9 mouse cellular contexts compared by ENCODE assay signal in genomic region chr7:67034369-67034768, GRCm38 (mm10).
DNase-seq lines count a peak whose midpoint lies in the region; ATAC-seq lines count a peak whose summit lies in the region.
"Had no signal": no experiment of that assay in that cellular context is flagged by ENCODE, and none has a peak within 500 bp of the region (broad histone marks: within the 10 kb centered on the region; RNA-seq: fewer than 3 reads in every experiment).

No protein-coding gene starts in this region.

- DNase-seq in adrenal gland, postnatal 14 days, result peak; percentile 14
- DNase-seq in adrenal gland, postnatal 25 days, result no peak
- peak; percentile 20 for DNase-seq in gonadal fat pad, adult 2 months (ENCODE audit: low read depth)
- DNase-seq in kidney, postnatal 10 days, result peak; percentile 72
- peak; percentile 15 for DNase-seq in ovary, postnatal 10 days (ENCODE audit: low spot score)
- DNase-seq in cerebellum, adult 9-10 months, result no peak

- no peak overlapping the region for H3K9ac ChIP-seq in hindbrain, embryonic 12.5 days

- H3K9me3 ChIP-seq in hindbrain, embryonic 12.5 days (replicated peaks), result no peaks in the 10 kb centered on the region
- H3K9me3 ChIP-seq: forebrain, embryonic 10.5 days had no signal

- H3K4me1 ChIP-seq in hindbrain, embryonic 12.5 days, result 0 out of 2 replicates have a peak, but pooled peaks cover 3% of the 10 kb centered on the region

- H3K4me2 ChIP-seq in hindbrain, embryonic 12.5 days (replicated peaks), result no peak overlapping the region

- H3K27ac ChIP-seq in hindbrain, embryonic 12.5 days, result no peak overlapping the region
- H3K27ac ChIP-seq: forebrain, embryonic 10.5 days had no signal

- WGBS in hindbrain, embryonic 12.5 days, result 91% methylated on average over 2 of the region's 2 CpGs

- H3K36me3 ChIP-seq in hindbrain, embryonic 12.5 days, result no peaks in the 10 kb centered on the region
- H3K36me3 ChIP-seq: forebrain, embryonic 10.5 days had no signal

- no peaks in the 10 kb centered on the region for H3K27me3 ChIP-seq in hindbrain, embryonic 12.5 days

- ATAC-seq in granulocyte monocyte progenitor cell, adult 5-6 weeks (replicated peaks; ENCODE audit: poor library complexity, severe bottlenecking), result no peak
- no peak for ATAC-seq in hindbrain, embryonic 12.5 days (ENCODE audit: low FRiP score)

- H3K4me3 ChIP-seq in hindbrain, embryonic 12.5 days, result no peak overlapping the region
- H3K4me3 ChIP-seq: forebrain, embryonic 10.5 days had no signal

Comparison
In these comparisons a context has a peak if more than half of its experiments do, and no peak if none do; other contexts are left out.
1. DNase-seq: peak in adrenal gland, postnatal 14 days (single experiment), gonadal fat pad, adult 2 months (single experiment), kidney, postnatal 10 days (single experiment) and ovary, postnatal 10 days (single experiment); none in adrenal gland, postnatal 25 days (single experiment) and cerebellum, adult 9-10 months (single experiment).